Mouse (Mus musculus): ENCODE results near the gene Clcn7. TPM values are rescaled to one million over a fixed set of nuclear protein-coding genes. Genes with fewer than 3 reads are reported as not detected.

Gene Clcn7
- 10 to 100 TPM; 47.3 to 51.1 TPM for total RNA-seq (2021)
- long read RNA-seq, experiment 1, full-length matches to known transcripts, result 13 of 25 reads
- long read RNA-seq, experiment 1, partial matches to known transcripts, result 9 of 25 reads
- long read RNA-seq, experiment 1, other reads (novel, unspliced or antisense), result 3 of 25 reads
- long read RNA-seq, experiment 2, full-length matches to known transcripts, result 17 of 38 reads
- long read RNA-seq, experiment 2, partial matches to known transcripts, result 3 of 38 reads
- long read RNA-seq, experiment 2, other reads (novel, unspliced or antisense), result 18 of 38 reads

DNA sequence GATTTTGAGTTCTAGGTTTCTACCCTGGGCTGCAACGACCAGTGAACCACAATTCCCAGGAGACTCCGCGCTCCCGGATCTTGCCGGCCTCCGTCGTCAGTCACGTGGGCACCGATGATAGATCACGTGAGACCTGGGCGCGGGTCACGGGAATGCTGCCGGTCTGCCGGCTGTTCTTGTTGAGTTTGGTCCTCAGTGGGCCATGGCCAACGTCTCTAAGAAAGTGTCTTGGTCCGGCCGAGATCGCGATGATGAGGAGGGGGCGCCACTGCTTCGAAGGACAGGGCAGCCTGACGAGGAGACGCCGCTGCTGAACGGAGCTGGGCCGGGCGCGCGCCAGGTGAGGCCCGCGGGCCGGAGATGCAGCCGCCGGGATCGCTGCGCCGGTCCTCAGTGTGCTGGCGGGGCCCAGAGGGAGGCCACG, at the start of gene Clcn7:
TSS of gene Clcn7 (plus strand) at position 117 of the 424 bp plus-strand sequence.
- peak; percentile 91 to 95 for DNase-seq (ENCODE audit: low spot score in 2 of 2)

DNA sequence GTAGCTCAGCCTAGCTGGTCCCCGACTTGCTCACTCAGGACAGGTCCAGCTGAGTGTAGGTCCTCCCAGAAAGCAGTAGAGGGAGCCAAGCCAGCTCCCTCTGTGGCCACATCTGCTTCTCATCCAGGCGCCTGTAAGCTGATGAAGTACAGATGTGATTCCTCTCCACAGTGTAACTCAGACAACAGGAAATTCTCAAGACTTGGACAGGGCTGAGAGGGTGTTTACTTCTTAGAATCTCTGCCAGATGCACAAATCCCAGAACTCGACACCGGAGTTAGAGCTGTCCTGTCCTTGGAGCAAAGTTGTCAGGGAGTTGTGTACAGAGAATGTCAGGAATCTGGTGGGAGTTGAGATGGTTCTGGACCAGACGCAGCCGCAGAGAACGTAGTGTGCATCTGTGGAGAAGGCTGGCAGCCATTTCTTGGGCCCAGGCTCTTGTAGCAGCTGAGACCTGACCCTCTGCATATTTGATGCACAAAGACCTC, 49.7 kb upstream of the Clcn7 start, which contains the start of gene Tmem204:
TSS of gene Tmem204 (minus strand) at position 148 of the 488 bp plus-strand sequence.
- no peak for DNase-seq (ENCODE audit: low spot score in 2 of 2)

DNA sequence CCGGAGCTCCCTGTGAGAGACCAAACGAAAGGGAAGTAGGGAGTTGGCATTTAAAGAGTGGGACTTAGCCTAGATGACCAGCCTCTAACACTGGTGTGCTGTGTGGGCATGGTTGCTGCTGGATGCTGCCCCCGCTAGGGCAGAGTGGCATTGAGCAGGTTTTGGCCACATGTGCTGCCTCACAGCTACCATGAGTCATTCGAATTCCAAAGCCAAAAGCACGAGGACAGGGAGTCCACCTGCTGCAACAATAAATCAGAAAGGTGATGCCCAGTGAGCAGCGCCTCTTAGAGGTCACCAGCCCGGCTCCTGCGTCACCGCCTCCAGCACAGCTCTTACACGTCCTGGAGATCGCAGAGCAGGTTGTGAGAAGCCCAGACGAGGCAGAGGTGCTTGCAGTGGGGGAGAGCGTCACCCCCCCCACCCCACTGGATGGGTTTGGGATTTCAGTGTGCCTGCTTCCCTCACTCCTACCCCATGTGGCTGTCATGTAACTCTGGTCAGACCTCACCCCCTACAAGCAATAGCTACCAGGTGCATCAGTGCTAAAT, 48.3 kb upstream of the Clcn7 start:
- no peak for DNase-seq (ENCODE audit: low spot score in 2 of 2)

- no peak for DNase-seq (ENCODE audit: low spot score in 2 of 2)
Measured at GRCm38 (mm10) chr17:25086724-25087123, 46.5 kb upstream of the Clcn7 start.

DNA sequence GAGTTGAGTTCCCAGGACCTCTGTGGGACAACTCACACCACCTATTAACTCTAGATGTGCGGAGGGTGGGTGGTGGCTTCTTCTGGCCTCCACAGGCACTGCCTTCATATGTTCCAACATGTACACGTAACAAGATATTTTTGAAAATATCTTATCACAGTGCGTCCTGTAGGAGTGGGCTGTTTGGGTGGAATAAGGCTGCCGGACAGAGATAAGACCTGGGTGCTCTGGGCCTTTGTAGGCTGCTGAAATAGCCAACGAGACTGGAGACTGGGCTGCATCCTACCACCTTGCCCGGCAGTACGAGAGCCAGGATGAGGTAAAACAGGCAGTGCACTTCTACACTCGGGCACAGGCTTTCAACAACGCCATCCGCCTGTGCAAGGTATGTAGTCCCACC, 44.0 kb upstream of the Clcn7 start:
- DNase-seq (ENCODE audit: low spot score in 2 of 2), result no peak

GRCm38 (mm10) chr17:25090450-25090849, 42.7 kb upstream of the Clcn7 start:
- no peak for DNase-seq (ENCODE audit: low spot score in 2 of 2)

DNA sequence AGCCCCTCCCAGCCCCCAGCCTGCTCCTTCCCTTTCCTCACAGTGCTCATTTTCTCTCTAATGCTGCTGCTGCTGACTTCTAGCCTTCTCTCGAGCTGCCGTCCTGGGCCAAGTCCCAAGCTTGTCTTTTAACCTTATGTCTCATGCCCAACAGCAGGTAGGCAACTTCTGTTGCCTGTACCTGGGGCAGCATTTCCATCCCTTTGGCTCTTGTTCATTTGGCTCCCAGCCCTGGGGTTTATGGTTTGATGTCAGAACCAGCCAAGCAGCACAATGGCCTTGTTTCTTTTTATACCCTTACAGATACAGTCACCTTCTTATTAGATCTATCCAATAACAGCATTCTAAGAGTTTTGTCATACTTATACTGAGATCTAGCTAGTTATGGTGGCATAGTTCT, 37.0 kb upstream of the Clcn7 start:
- no peak for DNase-seq (ENCODE audit: low spot score in 2 of 2)

- DNase-seq (ENCODE audit: low spot score in 2 of 2), result no peak
Measured at GRCm38 (mm10) chr17:25100052-25100451, 33.1 kb upstream of the Clcn7 start.

GRCm38 (mm10) chr17:25101338-25101737, 31.9 kb upstream of the Clcn7 start:
- DNase-seq (ENCODE audit: low spot score in 2 of 2), result no peak

GRCm38 (mm10) chr17:25107786-25108185, 25.4 kb upstream of the Clcn7 start:
- no peak for DNase-seq (ENCODE audit: low spot score in 2 of 2)

GRCm38 (mm10) chr17:25109578-25109977, 23.6 kb upstream of the Clcn7 start:
- no peak for DNase-seq (ENCODE audit: low spot score in 2 of 2)

GRCm38 (mm10) chr17:25110590-25110989, 22.6 kb upstream of the Clcn7 start:
- no peak for DNase-seq (ENCODE audit: low spot score in 2 of 2)

- no peak for DNase-seq (ENCODE audit: low spot score in 2 of 2)
Measured at GRCm38 (mm10) chr17:25111220-25111619, 22.0 kb upstream of the Clcn7 start.

- peak; percentile 20 to 49 for DNase-seq (ENCODE audit: low spot score in 2 of 2)
Measured at GRCm38 (mm10) chr17:25111739-25112422, 21.3 kb upstream of the Clcn7 start.

- no peak for DNase-seq (ENCODE audit: low spot score in 2 of 2)
Measured at GRCm38 (mm10) chr17:25112423-25112810, 20.8 kb upstream of the Clcn7 start.

DNA sequence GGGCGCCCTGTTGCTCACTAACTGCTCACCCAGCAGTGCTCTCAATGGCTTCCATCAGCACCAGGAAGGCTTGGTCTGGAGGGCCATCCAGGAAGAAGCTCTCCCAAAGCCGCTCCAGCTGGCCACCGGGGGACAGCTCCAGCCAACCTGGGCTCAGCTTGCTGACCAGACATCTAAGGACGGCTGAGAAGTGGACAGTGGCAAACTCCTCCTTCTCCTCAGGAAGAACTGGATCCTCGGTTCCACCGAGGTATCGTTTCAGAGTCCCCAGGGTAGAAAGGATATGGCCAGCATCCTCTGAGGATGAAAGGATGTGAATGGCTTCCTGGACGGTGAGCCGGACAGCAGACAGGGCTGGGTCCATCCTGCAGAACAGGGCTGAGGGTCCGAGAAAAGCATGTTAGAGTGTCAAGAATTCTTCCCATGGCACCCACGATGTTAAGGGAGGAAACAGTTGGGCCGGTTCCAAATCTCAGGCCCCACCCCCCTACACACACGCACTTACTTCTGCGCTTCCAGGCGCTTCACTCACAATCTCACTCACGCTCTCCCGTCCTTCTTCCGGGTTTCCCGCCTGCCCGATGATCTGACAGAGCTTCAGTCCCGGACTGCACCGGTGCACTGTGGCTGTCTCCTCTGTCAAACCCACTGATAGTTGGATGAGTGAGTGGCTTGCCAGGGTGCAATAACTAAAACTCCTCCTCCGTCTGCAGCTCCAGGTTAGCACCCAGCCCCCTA, 18.1 kb upstream of the Clcn7 start:
- DNase-seq (ENCODE audit: low spot score in 2 of 2), result no peak

- peak; percentile 90 to 92 for DNase-seq (ENCODE audit: low spot score in 2 of 2)
Measured at GRCm38 (mm10) chr17:25115664-25116432, 17.3 kb upstream of the Clcn7 start, which contains the start of gene Telo2. Telo2 (minus strand) TSS chr17:25115967.

DNA sequence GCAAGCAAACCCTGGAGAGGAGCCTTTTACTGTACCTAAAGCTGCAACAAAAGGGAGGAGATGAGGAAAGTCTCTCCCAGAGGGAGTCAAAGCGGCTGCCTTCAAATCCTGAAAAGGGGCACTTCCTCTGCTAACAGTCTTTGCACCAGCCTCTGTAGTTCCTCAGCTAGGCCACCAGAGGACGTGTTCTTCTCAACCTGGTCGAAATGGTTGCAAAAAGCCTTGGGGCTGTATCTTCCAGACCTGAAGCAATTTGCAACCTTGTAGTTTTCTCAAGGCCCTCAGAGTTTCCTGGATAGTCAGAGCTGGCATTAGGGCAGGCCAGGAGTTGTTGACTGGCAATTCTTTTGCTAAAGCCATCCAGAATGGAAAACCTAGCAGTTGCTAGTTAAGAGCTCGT, 15.9 kb upstream of the Clcn7 start:
- no peak for DNase-seq (ENCODE audit: low spot score in 2 of 2)

GRCm38 (mm10) chr17:25120406-25120805, 12.8 kb upstream of the Clcn7 start, which contains the start of gene Ptx4:
Ptx4 (plus strand) TSS chr17:25120760.
- no peak for DNase-seq (ENCODE audit: low spot score in 2 of 2)

DNA sequence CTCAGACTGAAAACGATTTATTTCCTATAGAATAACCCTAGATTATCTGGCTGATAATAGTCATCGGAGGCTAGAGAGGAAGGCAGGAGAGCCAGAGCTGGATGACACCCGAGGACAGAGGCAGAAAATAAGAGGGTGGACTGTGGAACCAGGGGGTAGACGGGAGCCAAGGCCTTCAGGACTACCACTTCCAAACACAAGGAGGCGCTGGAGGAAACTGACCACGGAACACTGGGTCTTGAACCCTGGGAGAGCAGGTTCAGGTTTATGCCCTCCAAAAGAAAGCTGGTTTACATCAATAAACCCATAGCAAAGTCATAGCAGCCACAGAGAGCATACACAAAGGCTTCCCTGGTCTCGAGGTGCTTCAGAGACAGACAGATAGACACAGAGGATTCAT, 9.2 kb upstream of the Clcn7 start:
- DNase-seq (ENCODE audit: low spot score in 2 of 2), result no peak

All from layer of hippocampus, postnatal 14 days (tissue).